Mouse (Mus musculus) liver, embryonic 15.5 days (tissue): ENCODE data around the gene Ppp6r3. TPM values are rescaled to one million over a fixed set of nuclear protein-coding genes. Genes with fewer than 3 reads are reported as not detected.

Experiments used
- polyA plus RNA-seq: library from polyadenylated mRNA; unstranded; fragments of >200 nt; fragmentation: Nextera tagmentation; extraction: Ambion mirVana; gene quantifications from 2 replicates; pipeline ENCODE4 v1.2.1, GENCODE M21; 2015

The Ppp6r3 gene
- polyA plus RNA-seq, 1 experiment from 2014 or later: 22.4 TPM

Other genes with a start within 250 kb of the Ppp6r3 start
- 0.26 and 0.39 TPM in 2 replicates for gene Tesmin, start 186.9 kb downstream of the Ppp6r3 start, polyA plus RNA-seq
- 0.12 and 0.15 TPM in 2 replicates for gene Gal, start 161.2 kb downstream of the Ppp6r3 start, polyA plus RNA-seq
- gene Lrp5, start 110.8 kb upstream of the Ppp6r3 start, polyA plus RNA-seq: 2.1 and 2.6 TPM in 2 replicates
- gene 1810055G02Rik, start 132.5 kb upstream of the Ppp6r3 start, polyA plus RNA-seq: 16.0 and 16.6 TPM in 2 replicates
- 6.1 and 6.6 TPM in 2 replicates for gene Kmt5b, start 191.7 kb upstream of the Ppp6r3 start, polyA plus RNA-seq